Mouse (Mus musculus) kidney, embryonic 16.5 days (tissue): ENCODE measurements around the gene Crybb1. TPM values are rescaled to one million over a fixed set of nuclear protein-coding genes. Genes with fewer than 3 reads are reported as not detected.

ENCODE experiments used
- ATAC-seq: fragments of 200-750 bp; cut with Nextera tagmentation; 2 replicates; pipeline ENCODE4 v1.8.0; 2017; ENCODE audit warnings: moderate TSS enrichment; ENCODE audit not compliant: low FRiP score, low TSS enrichment
- H3K27ac ChIP-seq: fragments of 300-500 bp; sonication (generic); 2 replicates; pipeline ENCODE4 v1.5.1; 2014; ENCODE audit warnings: low read length
- H3K27me3 ChIP-seq: fragments of 300-500 bp; sonication (generic); 2 replicates; pipeline ENCODE4 v1.6.1; 2014; ENCODE audit warnings: low read length, control low read depth, mixed read lengths; ENCODE audit not compliant: insufficient read depth
- H3K36me3 ChIP-seq: fragments of 300-500 bp; sonication (generic); 2 replicates; pipeline ENCODE4 v1.6.1; 2014; ENCODE audit warnings: low read length, control low read depth, mixed read lengths; ENCODE audit not compliant: insufficient read depth
- H3K4me1 ChIP-seq: fragments of 300-500 bp; sonication (generic); 2 replicates; pipeline ENCODE4 v1.6.1; 2014; ENCODE audit warnings: low read length, control low read depth, mixed read lengths; ENCODE audit not compliant: insufficient read depth
- H3K4me2 ChIP-seq: fragments of 300-500 bp; sonication (generic); replicated peaks from 2 replicates; pipeline ENCODE4 v1.6.1; 2014; ENCODE audit warnings: low read depth, low read length
- H3K4me3 ChIP-seq: fragments of 300-500 bp; sonication (generic); 2 replicates; pipeline ENCODE4 v1.5.1; 2014; ENCODE audit warnings: mild to moderate bottlenecking, low read length
- H3K9ac ChIP-seq: fragments of 300-500 bp; sonication (generic); replicated peaks from 2 replicates; pipeline ENCODE4 v1.6.1; 2014; ENCODE audit warnings: low read length
- H3K9me3 ChIP-seq: fragments of 300-500 bp; sonication (generic); 2 replicates; pipeline ENCODE4 v1.6.1; 2016; ENCODE audit warnings: low read length, control low read depth
- WGBS: fragments of 180-500 bp; shearing (Covaris S2); extraction: QIAGEN DNeasy Blood & Tissue Kit; methylation state at CpG from one replicate; pipeline ENCODE4 v1.1.7; 2014; 5-methylcytosine and 5-hydroxymethylcytosine counted together
- polyA plus RNA-seq: library from polyadenylated mRNA; unstranded; fragments of >200 nt; fragmentation: Nextera tagmentation; extraction: Ambion mirVana; gene quantifications from 2 replicates; pipeline ENCODE4 v1.2.1, GENCODE M21; 2015

Crybb1 gene
- polyA plus RNA-seq = 2.7 and 4.0 TPM in 2 replicates

DNA sequence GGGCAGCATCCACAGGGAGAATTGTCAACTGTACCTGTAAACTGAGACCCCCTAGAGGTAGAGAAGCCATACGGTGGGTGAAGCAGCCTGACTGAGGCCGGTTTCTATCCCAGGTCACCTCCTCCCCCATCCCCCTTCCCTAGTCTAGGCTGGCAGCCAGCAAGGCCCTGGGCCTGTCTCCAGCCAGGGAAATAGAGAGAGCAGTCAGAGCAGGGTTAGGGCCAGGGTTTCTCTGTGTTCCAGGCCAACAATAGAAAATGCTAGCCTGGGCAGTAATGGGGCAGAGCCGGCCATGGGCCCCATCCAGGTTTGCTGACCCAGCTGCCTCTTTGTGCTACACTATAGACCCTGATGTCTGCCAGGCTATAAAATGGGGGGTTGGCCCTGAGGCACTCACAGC is at the start of gene Crybb1:
Crybb1 (plus strand) TSS at position 390 of the 400 bp plus-strand sequence.
- H3K4me2 ChIP-seq = no peak within 1 kb of the TSS
- no peaks in the 10 kb centered on the region for H3K9me3 ChIP-seq
- peaks cover 36% of the 10 kb centered on the region for H3K4me1 ChIP-seq
- no peaks in the 10 kb centered on the region for H3K36me3 ChIP-seq
- peak within 1 kb of the TSS; percentile 41; the same call in 1 of the 2 replicates for H3K27ac ChIP-seq
- H3K9ac ChIP-seq = peak within 1 kb of the TSS; percentile 32
- H3K27me3 ChIP-seq = no peaks in the 10 kb centered on the region
- WGBS = 34% methylated on average over 3 of the region's 3 CpGs
- no peak within 1 kb of the TSS for H3K4me3 ChIP-seq
- no peak for ATAC-seq

DNA sequence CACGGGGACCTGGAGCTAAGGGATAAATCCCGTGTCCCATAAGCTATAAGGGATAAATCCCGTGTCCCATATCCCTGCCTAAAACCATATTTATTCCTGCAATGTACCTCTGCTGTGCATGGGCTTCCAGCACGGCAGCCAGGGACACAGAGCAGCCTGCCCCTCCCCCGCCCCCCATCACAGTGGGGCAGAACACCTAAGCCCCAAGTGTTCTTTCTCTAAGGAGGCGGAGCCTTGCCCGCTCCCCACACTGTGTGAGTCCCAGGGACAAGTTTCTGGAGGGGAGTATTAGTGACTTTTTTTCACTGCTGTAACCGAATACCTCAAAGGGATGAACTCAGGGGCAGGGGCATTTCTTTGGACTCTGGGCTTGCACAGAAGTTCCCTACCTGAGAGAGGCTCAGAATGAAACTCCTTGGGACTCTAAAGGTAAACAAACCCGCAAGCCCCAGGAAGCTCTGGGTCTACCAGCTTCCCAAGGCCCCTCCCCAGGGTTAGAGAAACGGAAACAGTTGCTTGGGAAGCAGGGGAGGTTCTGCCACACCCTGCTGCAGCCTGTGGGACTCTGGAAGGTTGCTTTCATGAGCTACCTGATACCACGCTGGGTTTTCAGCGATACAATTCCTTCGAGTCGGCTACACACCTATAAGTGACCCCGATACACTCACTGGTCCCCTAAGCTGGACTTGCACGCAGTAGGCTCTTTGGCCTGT is 48.9 kb upstream of the Crybb1 start:
- Histone ChIP-seq H3K9me3 (no peaks in the 10 kb centered on the region), H3K9ac (no peak overlapping the region), H3K4me1 (peaks cover 5% of the 10 kb centered on the region; the same call in 1 of the 2 replicates), H3K4me2 (peak overlapping the region; percentile 0; the same call in 1 of the 2 replicates), H3K27ac (no peak overlapping the region), H3K4me3 (no peak overlapping the region), H3K27me3 (no peaks in the 10 kb centered on the region), H3K36me3 (no peaks in the 10 kb centered on the region)
- WGBS = 20% methylated on average over 16 of the region's 16 CpGs
- ATAC-seq = peak; percentile 62; the same call in 1 of the 2 replicates

DNA sequence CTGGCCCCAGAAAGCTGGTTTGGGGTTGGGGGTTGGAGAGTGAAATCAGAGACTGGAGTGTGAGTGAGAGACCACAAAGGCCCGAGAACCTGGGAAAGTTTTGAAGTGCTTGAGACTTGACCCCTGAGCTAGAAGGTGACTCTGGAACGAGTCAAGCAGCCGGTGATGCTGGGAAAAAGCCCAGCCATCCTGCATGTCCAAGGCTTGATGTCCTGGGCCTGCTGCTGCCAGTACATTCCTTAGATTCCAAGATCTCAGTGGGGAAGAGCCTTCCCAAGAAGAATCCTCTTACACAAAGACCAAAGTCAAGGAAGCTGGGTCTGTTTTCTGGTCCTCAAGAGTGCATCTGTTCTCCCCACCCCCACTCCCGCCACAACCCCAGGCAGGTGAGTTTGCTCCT is 47.3 kb upstream of the Crybb1 start:
- no peak overlapping the region for H3K9ac ChIP-seq
- H3K4me2 ChIP-seq = no peak overlapping the region
- 34% methylated on average over 4 of the region's 4 CpGs for WGBS
- H3K4me3 ChIP-seq = no peak overlapping the region
- H3K4me1 ChIP-seq = peaks cover 5% of the 10 kb centered on the region; the same call in 1 of the 2 replicates
- no peaks in the 10 kb centered on the region for H3K36me3 ChIP-seq
- no peak for ATAC-seq
- no peak overlapping the region for H3K27ac ChIP-seq
- H3K9me3 ChIP-seq = no peaks in the 10 kb centered on the region
- no peaks in the 10 kb centered on the region for H3K27me3 ChIP-seq

DNA sequence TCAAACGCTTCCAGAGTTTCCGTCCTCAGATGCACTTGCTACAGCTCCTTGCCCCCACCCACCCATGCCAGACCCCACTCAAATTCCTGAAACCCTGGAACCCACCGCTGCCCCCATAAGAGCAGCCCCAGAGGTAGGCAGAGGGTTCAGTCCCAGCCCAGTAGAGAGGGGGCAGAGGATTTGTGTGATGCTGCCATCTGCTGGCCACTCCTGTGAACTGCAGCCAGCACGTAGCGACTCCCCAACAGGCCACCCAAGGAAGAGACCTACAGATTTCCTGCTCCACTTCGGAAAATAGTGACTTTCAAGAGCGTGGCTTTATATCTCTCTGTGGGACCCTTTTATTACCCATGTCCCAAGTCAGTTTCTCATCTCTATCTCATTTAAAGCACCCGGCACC is 45.5 kb upstream of the Crybb1 start:
- no peak overlapping the region for H3K4me3 ChIP-seq
- WGBS = 26% methylated on average over 8 of the region's 8 CpGs

DNA sequence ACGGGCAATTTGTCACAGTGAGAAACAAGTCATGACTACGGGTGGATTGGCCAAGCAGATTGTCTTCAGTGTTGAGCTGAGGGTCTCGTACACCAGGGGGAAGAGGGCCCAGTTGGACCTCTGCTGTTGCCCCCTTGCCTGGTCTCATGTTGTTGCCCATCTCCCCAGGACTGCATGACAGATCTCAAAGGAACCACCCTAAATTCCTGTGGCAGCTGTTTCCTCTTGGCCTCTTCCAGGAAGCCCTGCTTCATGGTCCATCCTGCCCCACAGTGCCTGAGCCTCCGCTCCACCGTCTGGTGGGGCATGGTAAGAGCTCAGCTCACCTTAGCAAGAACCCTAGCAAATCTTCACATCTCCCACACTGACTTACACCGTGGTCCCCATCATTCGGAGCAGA is 43.7 kb upstream of the Crybb1 start:
- H3K9ac ChIP-seq = no peak overlapping the region
- H3K4me3 ChIP-seq = no peak overlapping the region
- no peaks in the 10 kb centered on the region for H3K9me3 ChIP-seq
- ATAC-seq = no peak
- H3K4me2 ChIP-seq = no peak overlapping the region
- no peaks in the 10 kb centered on the region for H3K27me3 ChIP-seq
- H3K36me3 ChIP-seq = no peaks in the 10 kb centered on the region
- peaks cover 12% of the 10 kb centered on the region for H3K4me1 ChIP-seq
- WGBS = 85% methylated on average over 7 of the region's 7 CpGs
- H3K27ac ChIP-seq = no peak overlapping the region

More for the DNA sequence above, 45.5 kb upstream of the Crybb1 start:
- Histone ChIP-seq H3K27ac (no peak overlapping the region), H3K36me3 (no peaks in the 10 kb centered on the region), H3K9ac (no peak overlapping the region), H3K27me3 (no peaks in the 10 kb centered on the region), H3K4me2 (no peak overlapping the region), H3K4me1 (peaks cover 8% of the 10 kb centered on the region; the same call in 1 of the 2 replicates), H3K9me3 (no peaks in the 10 kb centered on the region)
- ATAC-seq = no peak; the same call in 1 of the 2 replicates

DNA sequence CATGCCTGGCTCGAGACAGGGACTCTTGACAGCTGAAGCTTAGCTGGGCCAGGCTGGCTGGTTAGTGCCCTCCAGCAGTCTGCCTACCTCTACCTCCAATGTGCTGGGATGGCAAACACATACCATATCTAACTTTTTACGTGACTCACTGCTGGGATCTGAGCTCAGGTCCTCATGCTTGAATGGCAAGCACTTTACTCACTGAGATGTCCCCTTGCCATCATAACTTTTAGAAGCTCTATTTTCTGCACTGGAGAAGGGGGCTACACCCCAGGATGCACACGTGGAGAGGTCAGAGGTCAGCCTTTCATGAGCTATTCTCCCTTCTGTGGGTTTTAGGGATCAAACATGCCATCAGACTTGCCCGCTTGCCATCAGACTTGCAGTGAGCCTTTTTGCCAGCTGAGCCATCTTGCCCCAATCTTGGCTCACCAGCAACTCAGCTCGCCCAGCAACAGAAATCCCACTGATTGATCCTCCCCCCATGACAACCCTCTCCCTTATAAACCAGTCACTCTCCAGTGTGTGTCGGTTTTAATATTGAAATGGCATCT is 42.8 kb upstream of the Crybb1 start:
- peaks cover 11% of the 10 kb centered on the region for H3K4me1 ChIP-seq
- ATAC-seq = no peak
- no peak overlapping the region for H3K9ac ChIP-seq
- no peak overlapping the region for H3K4me2 ChIP-seq
- no peaks in the 10 kb centered on the region for H3K27me3 ChIP-seq
- no peaks in the 10 kb centered on the region for H3K36me3 ChIP-seq
- no peak overlapping the region for H3K4me3 ChIP-seq
- WGBS = 72% methylated on average over 6 of the region's 6 CpGs
- H3K9me3 ChIP-seq = no peaks in the 10 kb centered on the region
- no peak overlapping the region for H3K27ac ChIP-seq

DNA sequence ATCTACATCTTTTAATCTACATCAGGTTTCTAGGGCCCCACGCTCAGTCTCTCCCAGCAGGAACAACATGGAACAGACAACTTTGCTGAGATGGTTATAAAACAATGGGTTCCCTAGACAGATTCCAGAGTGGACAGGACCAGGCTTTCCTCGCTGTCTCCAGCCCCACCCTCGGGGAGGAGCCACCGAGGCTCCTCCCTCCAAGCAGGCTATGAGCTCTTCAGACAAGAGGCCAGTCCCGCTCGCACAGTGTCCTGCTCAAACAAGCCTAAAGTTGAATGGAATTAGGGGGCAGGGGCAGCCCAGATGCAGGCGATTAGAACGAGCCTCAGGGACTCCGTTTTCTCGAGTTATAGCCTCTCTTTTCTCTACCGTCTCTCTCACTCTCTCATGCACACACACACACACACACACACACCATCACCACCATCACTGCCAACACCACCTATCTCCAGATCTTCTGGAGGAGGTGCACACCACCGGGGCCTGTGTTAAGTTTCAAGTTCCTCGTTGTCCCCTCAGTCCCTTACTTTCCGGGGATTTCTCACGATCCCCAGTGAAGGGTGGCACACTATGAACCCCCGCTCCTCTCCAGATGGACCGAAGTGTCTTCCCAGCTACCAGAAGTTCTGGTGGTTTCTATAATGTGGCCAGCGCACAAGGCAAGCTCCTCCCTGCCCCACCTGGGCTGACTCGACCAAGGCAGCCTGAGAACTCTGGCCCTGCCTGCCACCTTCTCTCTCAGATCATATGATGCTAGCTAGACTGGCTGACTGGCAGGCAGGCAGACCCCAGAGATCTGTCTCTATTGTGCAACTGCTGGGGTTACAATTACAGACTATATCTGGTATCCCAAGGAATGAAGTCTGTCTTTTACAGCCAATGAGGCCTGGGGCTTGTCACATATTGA is 42.0 kb upstream of the Crybb1 start:
- peaks cover 11% of the 10 kb centered on the region for H3K4me1 ChIP-seq
- no peak overlapping the region for H3K27ac ChIP-seq
- no peak overlapping the region for H3K4me2 ChIP-seq
- no peak overlapping the region for H3K9ac ChIP-seq
- whole genome bisulfite sequencing = 38% methylated on average over 19 of the region's 19 CpGs
- no peak overlapping the region for H3K4me3 ChIP-seq
- H3K27me3 ChIP-seq = no peaks in the 10 kb centered on the region
- H3K36me3 ChIP-seq = no peaks in the 10 kb centered on the region
- no peaks in the 10 kb centered on the region for H3K9me3 ChIP-seq
- no peak for ATAC-seq

DNA sequence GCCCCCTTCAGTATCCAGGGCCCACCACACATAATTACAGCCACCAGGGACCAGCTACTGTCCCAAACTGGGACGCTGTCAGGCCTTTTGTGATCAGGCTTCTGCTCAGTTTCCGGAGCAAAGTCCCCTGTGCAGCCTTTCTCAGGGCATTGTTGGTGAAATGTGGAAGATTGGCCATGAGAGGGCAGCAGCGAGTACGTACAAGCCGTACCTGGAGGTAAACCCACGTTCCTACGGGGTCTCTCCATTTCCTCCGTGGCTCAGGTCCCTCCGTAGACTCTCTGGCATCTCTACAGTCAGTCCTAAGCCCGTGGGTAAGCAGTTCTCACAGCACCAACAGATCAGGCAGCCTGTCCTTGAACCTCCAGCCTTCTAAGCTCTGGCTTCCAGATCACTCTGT is 41.2 kb upstream of the Crybb1 start:
- Histone ChIP-seq H3K9me3 (no peaks in the 10 kb centered on the region), H3K9ac (no peak overlapping the region), H3K27ac (no peak overlapping the region), H3K36me3 (no peaks in the 10 kb centered on the region), H3K4me1 (peaks cover 11% of the 10 kb centered on the region), H3K4me2 (no peak overlapping the region; the same call in 1 of the 2 replicates), H3K27me3 (no peaks in the 10 kb centered on the region), H3K4me3 (no peak overlapping the region)
- WGBS = 6% methylated on average over 10 of the region's 10 CpGs
- ATAC-seq = no peak; the same call in 1 of the 2 replicates

DNA sequence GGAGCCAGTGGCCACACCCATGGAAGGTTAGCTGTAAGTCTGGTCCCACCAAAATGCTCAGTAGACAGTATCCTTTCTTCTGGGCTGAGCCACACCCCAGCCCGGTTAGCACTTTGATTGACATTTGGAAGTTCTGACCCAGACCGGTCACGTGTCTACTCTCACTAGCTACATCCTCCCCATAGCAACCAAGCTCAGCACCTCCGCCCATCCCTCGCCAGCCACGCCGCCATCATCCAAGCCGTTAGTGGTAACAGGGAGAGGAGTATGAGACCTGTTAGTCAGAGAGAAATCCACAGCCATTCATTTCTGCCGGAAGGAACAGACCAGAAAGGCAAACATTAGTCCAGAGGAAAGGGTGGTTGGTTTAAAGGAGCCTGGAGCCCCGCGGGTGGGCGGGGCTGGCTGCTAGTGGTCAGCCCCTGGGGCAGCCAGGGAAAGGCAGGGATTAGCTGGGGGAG is 40.3 kb upstream of the Crybb1 start:
- WGBS = 25% methylated on average over 12 of the region's 12 CpGs
- Histone ChIP-seq H3K27ac (peak overlapping the region; percentile 68), H3K9me3 (no peaks in the 10 kb centered on the region), H3K4me2 (peak overlapping the region; percentile 36), H3K9ac (peak overlapping the region; percentile 55; the same call in 1 of the 2 replicates), H3K4me1 (peaks cover 11% of the 10 kb centered on the region), H3K27me3 (no peaks in the 10 kb centered on the region), H3K36me3 (no peaks in the 10 kb centered on the region), H3K4me3 (peak overlapping the region; percentile 18)
- no peak for ATAC-seq
